Mouse (Mus musculus) heart, embryonic 13.5 days (tissue): Measurements from ENCODE around the gene Rpa1. TPM values are rescaled to one million over a fixed set of nuclear protein-coding genes. Genes with fewer than 3 reads are reported as not detected.

Experiments used
- ATAC-seq: fragments of 200-750 bp; cut with Nextera tagmentation; 2 replicates; pipeline ENCODE4 v1.8.0; 2017; ENCODE audit warnings: moderate TSS enrichment; ENCODE audit not compliant: insufficient number of reproducible peaks, low FRiP score, low TSS enrichment; ENCODE audit errors: extremely low read depth
- H3K27ac ChIP-seq: fragments of 300-500 bp; sonication (generic); replicated peaks from 2 replicates; pipeline ENCODE4 v1.5.1; 2015; ENCODE audit warnings: moderate library complexity, mild to moderate bottlenecking, inconsistent platforms
- H3K27me3 ChIP-seq: fragments of 300-500 bp; sonication (generic); replicated peaks from 2 replicates; pipeline ENCODE4 v1.6.1; 2015; ENCODE audit warnings: mild to moderate bottlenecking, inconsistent platforms
- H3K36me3 ChIP-seq: fragments of 300-500 bp; sonication (generic); 2 replicates; pipeline ENCODE4 v1.6.1; 2015; ENCODE audit warnings: mild to moderate bottlenecking, inconsistent platforms
- H3K4me1 ChIP-seq: fragments of 300-500 bp; sonication (generic); 2 replicates; pipeline ENCODE4 v1.6.1; 2015; ENCODE audit warnings: inconsistent platforms
- H3K4me2 ChIP-seq: fragments of 300-500 bp; sonication (generic); 2 replicates; pipeline ENCODE4 v1.6.1; 2015; ENCODE audit warnings: inconsistent platforms, mild to moderate bottlenecking, moderate library complexity
- H3K4me3 ChIP-seq: fragments of 300-500 bp; sonication (generic); 2 replicates; pipeline ENCODE4 v1.5.1; 2015; ENCODE audit warnings: moderate library complexity, mild to moderate bottlenecking, inconsistent platforms
- H3K9ac ChIP-seq: fragments of 300-500 bp; sonication (generic); 2 replicates; pipeline ENCODE4 v1.6.1; 2015; ENCODE audit warnings: inconsistent platforms, mild to moderate bottlenecking, moderate library complexity
- H3K9me3 ChIP-seq: fragments of 300-500 bp; sonication (generic); 2 replicates; pipeline ENCODE4 v1.6.1; 2016; ENCODE audit warnings: inconsistent platforms
- WGBS: fragments of 180-500 bp; shearing (Covaris S2); methylation state at CpG from one replicate; pipeline ENCODE4 v1.1.7; 2015; ENCODE audit warnings: mixed read lengths; 5-methylcytosine and 5-hydroxymethylcytosine counted together
- polyA plus RNA-seq: library from polyadenylated mRNA; unstranded; fragments of >200 nt; fragmentation: Nextera tagmentation; extraction: Ambion mirVana; gene quantifications from 2 replicates; pipeline ENCODE4 v1.2.1, GENCODE M21; 2015

The Rpa1 gene
- polyA plus RNA-seq, 1 experiment from 2014 or later: 85.8 TPM

GRCm38 (mm10) chr11:75273466-75273865 lies 74.7 kb downstream of the Rpa1 start:
- H3K4me2 ChIP-seq: no peak overlapping the region
- H3K4me1 ChIP-seq: peaks cover 64% of the 10 kb centered on the region
- no peak for ATAC-seq
- H3K27me3 ChIP-seq: no peaks in the 10 kb centered on the region
- peak overlapping the region; percentile 59; the same call in 1 of the 2 replicates for H3K9ac ChIP-seq
- peak overlapping the region; percentile 49; the same call in 1 of the 2 replicates for H3K27ac ChIP-seq
- H3K36me3 ChIP-seq: no peaks in the 10 kb centered on the region
- no peak overlapping the region for H3K4me3 ChIP-seq
- H3K9me3 ChIP-seq: no peaks in the 10 kb centered on the region
- 29% methylated on average over 8 of the region's 8 CpGs for WGBS

- Histone ChIP-seq H3K4me1 (peaks cover 72% of the 10 kb centered on the region), H3K9ac (no peak overlapping the region), H3K36me3 (peaks cover 3% of the 10 kb centered on the region; the same call in 1 of the 2 replicates), H3K27me3 (no peaks in the 10 kb centered on the region), H3K27ac (0 out of 2 replicates have a peak overlapping the region, but pooled peaks have one; percentile 41), H3K4me2 (no peak overlapping the region), H3K9me3 (no peaks in the 10 kb centered on the region), H3K4me3 (no peak overlapping the region)
- no peak for ATAC-seq
- WGBS: 63% methylated on average over 7 of the region's 7 CpGs
Observed at GRCm38 (mm10) chr11:75270985-75271434, 77.1 kb downstream of the Rpa1 start.

- peaks cover 71% of the 10 kb centered on the region for H3K4me1 ChIP-seq
- no peak overlapping the region for H3K4me3 ChIP-seq
- H3K36me3 ChIP-seq: peaks cover 7% of the 10 kb centered on the region; the same call in 1 of the 2 replicates
- H3K4me2 ChIP-seq: no peak overlapping the region
- peak overlapping the region; percentile 41; the same call in 1 of the 2 replicates for H3K27ac ChIP-seq
- no peaks in the 10 kb centered on the region for H3K9me3 ChIP-seq
- no peaks in the 10 kb centered on the region for H3K27me3 ChIP-seq
- no peak overlapping the region for H3K9ac ChIP-seq
- ATAC-seq: no peak
- WGBS: 54% methylated on average over 8 of the region's 8 CpGs
Observed at GRCm38 (mm10) chr11:75270276-75270984, 77.7 kb downstream of the Rpa1 start.

GRCm38 (mm10) chr11:75269213-75269612 lies 78.9 kb downstream of the Rpa1 start:
- WGBS: 49% methylated on average over 4 of the region's 4 CpGs
- no peak overlapping the region for H3K4me2 ChIP-seq

GRCm38 (mm10) chr11:75268492-75268891 lies 79.6 kb downstream of the Rpa1 start:
- Histone ChIP-seq H3K4me2 (peak overlapping the region; percentile 13; the same call in 1 of the 2 replicates), H3K9me3 (no peaks in the 10 kb centered on the region), H3K9ac (peak overlapping the region; percentile 11; the same call in 1 of the 2 replicates), H3K27me3 (no peaks in the 10 kb centered on the region), H3K36me3 (peaks cover 7% of the 10 kb centered on the region; the same call in 1 of the 2 replicates), H3K27ac (peak overlapping the region; percentile 64), H3K4me1 (peaks cover 72% of the 10 kb centered on the region), H3K4me3 (no peak overlapping the region)
- ATAC-seq: no peak
- WGBS: 30% methylated on average over 5 of the region's 5 CpGs

More at GRCm38 (mm10) chr11:75269213-75269612, 78.9 kb downstream of the Rpa1 start:
- Histone ChIP-seq H3K4me3 (no peak overlapping the region), H3K27ac (no peak overlapping the region), H3K36me3 (peaks cover 7% of the 10 kb centered on the region; the same call in 1 of the 2 replicates), H3K4me1 (peaks cover 70% of the 10 kb centered on the region), H3K9me3 (no peaks in the 10 kb centered on the region), H3K9ac (no peak overlapping the region), H3K27me3 (no peaks in the 10 kb centered on the region)
- no peak for ATAC-seq

GRCm38 (mm10) chr11:75267826-75268281 lies 80.3 kb downstream of the Rpa1 start:
- 28% methylated on average over 9 of the region's 9 CpGs for WGBS
- no peak overlapping the region for H3K4me3 ChIP-seq
- peaks cover 72% of the 10 kb centered on the region for H3K4me1 ChIP-seq
- peaks cover 7% of the 10 kb centered on the region; the same call in 1 of the 2 replicates for H3K36me3 ChIP-seq
- H3K9ac ChIP-seq: peak overlapping the region; percentile 11
- H3K27me3 ChIP-seq: no peaks in the 10 kb centered on the region
- H3K27ac ChIP-seq: peak overlapping the region; percentile 64
- peak overlapping the region; percentile 13; the same call in 1 of the 2 replicates for H3K4me2 ChIP-seq
- ATAC-seq: no peak
- H3K9me3 ChIP-seq: no peaks in the 10 kb centered on the region

GRCm38 (mm10) chr11:75265545-75265944 lies 82.6 kb downstream of the Rpa1 start:
- peaks cover 79% of the 10 kb centered on the region for H3K4me1 ChIP-seq
- no peak overlapping the region for H3K4me2 ChIP-seq
- no peak overlapping the region for H3K9ac ChIP-seq
- no peaks in the 10 kb centered on the region for H3K27me3 ChIP-seq
- H3K27ac ChIP-seq: no peak overlapping the region
- no peak overlapping the region for H3K4me3 ChIP-seq
- ATAC-seq: no peak
- WGBS: 68% methylated on average over 15 of the region's 15 CpGs
- H3K36me3 ChIP-seq: peaks cover 7% of the 10 kb centered on the region; the same call in 1 of the 2 replicates
- H3K9me3 ChIP-seq: no peaks in the 10 kb centered on the region

GRCm38 (mm10) chr11:75264550-75264949 lies 83.6 kb downstream of the Rpa1 start:
- Histone ChIP-seq H3K36me3 (peaks cover 7% of the 10 kb centered on the region; the same call in 1 of the 2 replicates), H3K27me3 (no peaks in the 10 kb centered on the region), H3K27ac (0 out of 2 replicates have a peak overlapping the region, but pooled peaks have one; percentile 30), H3K4me3 (no peak overlapping the region), H3K4me2 (no peak overlapping the region), H3K9me3 (no peaks in the 10 kb centered on the region), H3K4me1 (peaks cover 82% of the 10 kb centered on the region), H3K9ac (no peak overlapping the region)
- ATAC-seq: no peak
- 77% methylated on average over 6 of the region's 6 CpGs for WGBS

- Histone ChIP-seq H3K27me3 (no peaks in the 10 kb centered on the region), H3K36me3 (peaks cover 7% of the 10 kb centered on the region; the same call in 1 of the 2 replicates), H3K9me3 (no peaks in the 10 kb centered on the region), H3K27ac (no peak overlapping the region), H3K9ac (no peak overlapping the region), H3K4me2 (no peak overlapping the region), H3K4me1 (peaks cover 83% of the 10 kb centered on the region), H3K4me3 (no peak overlapping the region)
- ATAC-seq: no peak
- 63% methylated on average over 6 of the region's 6 CpGs for WGBS
Observed at GRCm38 (mm10) chr11:75263964-75264312, 84.2 kb downstream of the Rpa1 start.

- Histone ChIP-seq H3K27me3 (no peaks in the 10 kb centered on the region), H3K4me3 (no peak overlapping the region), H3K36me3 (peaks cover 7% of the 10 kb centered on the region; the same call in 1 of the 2 replicates), H3K27ac (peak overlapping the region; percentile 45), H3K4me1 (peaks cover 79% of the 10 kb centered on the region), H3K4me2 (no peak overlapping the region), H3K9ac (0 out of 2 replicates have a peak overlapping the region, but pooled peaks have one; percentile 40), H3K9me3 (no peaks in the 10 kb centered on the region)
- ATAC-seq: no peak
- 66% methylated on average over 15 of the region's 15 CpGs for WGBS
Observed at GRCm38 (mm10) chr11:75263274-75263963, 84.7 kb downstream of the Rpa1 start.

- Histone ChIP-seq H3K4me3 (no peak overlapping the region), H3K4me1 (peaks cover 73% of the 10 kb centered on the region), H3K27me3 (no peaks in the 10 kb centered on the region), H3K9ac (0 out of 2 replicates have a peak overlapping the region, but pooled peaks have one; percentile 40), H3K4me2 (no peak overlapping the region), H3K36me3 (peaks cover 7% of the 10 kb centered on the region; the same call in 1 of the 2 replicates), H3K27ac (peak overlapping the region; percentile 45), H3K9me3 (no peaks in the 10 kb centered on the region)
- 35% methylated on average over 5 of the region's 5 CpGs for WGBS
- ATAC-seq: no peak
Observed at GRCm38 (mm10) chr11:75262791-75263190, 85.3 kb downstream of the Rpa1 start.
